Comparison of ENCODE assay signal across 10 mouse cellular contexts in genomic region chr14:60529646-60530347, GRCm38 (mm10).
DNase-seq lines count a peak whose midpoint lies in the region; ATAC-seq lines count a peak whose summit lies in the region.
"Had no signal": no experiment of that assay in that cellular context is flagged by ENCODE, and none has a peak within 500 bp of the region (broad histone marks: within the 10 kb centered on the region; RNA-seq: fewer than 3 reads in every experiment).

No protein-coding gene starts in this region.

- no peaks in the 10 kb centered on the region for H3K36me3 ChIP-seq in neural tube, embryonic 11.5 days (ENCODE audit: control insufficient read depth, insufficient read depth, low read length)
- no peaks in the 10 kb centered on the region for H3K36me3 ChIP-seq in neural tube, embryonic 15.5 days
- no peaks in the 10 kb centered on the region for H3K36me3 ChIP-seq in hindbrain, embryonic 12.5 days
- H3K36me3 ChIP-seq in splenic B cell, adult 2 months (ENCODE audit: control insufficient read depth, insufficient read depth, low read length, poor library complexity, severe bottlenecking) = no peaks in the 10 kb centered on the region
- H3K36me3 ChIP-seq: limb, embryonic 12.5 days had no signal

- H3K4me3 ChIP-seq in neural tube, embryonic 11.5 days (ENCODE audit: low read depth, low read length) = no peak overlapping the region
- H3K4me3 ChIP-seq in neural tube, embryonic 15.5 days (replicated peaks) = no peak overlapping the region
- no peak overlapping the region for H3K4me3 ChIP-seq in hindbrain, embryonic 12.5 days
- H3K4me3 ChIP-seq: limb, embryonic 12.5 days had no signal

- no peaks in the 10 kb centered on the region for H3K9me3 ChIP-seq in neural tube, embryonic 11.5 days (ENCODE audit: control insufficient read depth, low read length)
- no peaks in the 10 kb centered on the region for H3K9me3 ChIP-seq in neural tube, embryonic 15.5 days (replicated peaks)
- no peaks in the 10 kb centered on the region for H3K9me3 ChIP-seq in hindbrain, embryonic 12.5 days (replicated peaks)

- H3K4me1 ChIP-seq in neural tube, embryonic 11.5 days (ENCODE audit: control insufficient read depth, insufficient read depth, low read length) = 0 out of 2 replicates have a peak, but pooled peaks cover 7% of the 10 kb centered on the region
- H3K4me1 ChIP-seq in neural tube, embryonic 15.5 days = peaks cover 15% of the 10 kb centered on the region
- H3K4me1 ChIP-seq in hindbrain, embryonic 12.5 days = peaks cover 31% of the 10 kb centered on the region

- H3K27ac ChIP-seq in neural tube, embryonic 11.5 days (ENCODE audit: low read depth, low read length) = no peak overlapping the region
- H3K27ac ChIP-seq in neural tube, embryonic 15.5 days (replicated peaks) = no peak overlapping the region
- peak overlapping the region; percentile 4; the same call in 1 of the 2 replicates for H3K27ac ChIP-seq in hindbrain, embryonic 12.5 days
- H3K27ac ChIP-seq: limb, embryonic 12.5 days had no signal

- WGBS in neural tube, embryonic 11.5 days = 40% methylated on average over 7 of the region's 7 CpGs
- 50% methylated on average over 5 of the region's 7 CpGs for WGBS in neural tube, embryonic 15.5 days
- 33% methylated on average over 5 of the region's 7 CpGs for WGBS in hindbrain, embryonic 12.5 days

- H3K4me2 ChIP-seq in neural tube, embryonic 11.5 days (ENCODE audit: low read depth) = no peak overlapping the region
- H3K4me2 ChIP-seq in neural tube, embryonic 15.5 days = no peak overlapping the region
- H3K4me2 ChIP-seq in hindbrain, embryonic 12.5 days (replicated peaks) = no peak overlapping the region
- H3K4me2 ChIP-seq: limb, embryonic 12.5 days had no signal

- DNase-seq in embryo, embryonic 10.5 days (ENCODE audit: low spot score) = peak; percentile 27
- no peak for DNase-seq in embryo, embryonic 11 days
- DNase-seq in neural tube, embryonic 11.5 days (ENCODE audit: low spot score) = peak; percentile 16
- DNase-seq in splenic B cell, adult 2 months (ENCODE audit: low read depth, low spot score) = peak; percentile 61
- DNase-seq in layer of hippocampus, postnatal 36 days = no peak
- DNase-seq in cerebellum, postnatal 14 days = no peak
- DNase-seq: spleen, adult 18-20 months had no signal

- ATAC-seq in neural tube, embryonic 11.5 days (ENCODE audit: insufficient read depth, low FRiP score, low TSS enrichment) = no peak
- ATAC-seq in neural tube, embryonic 15.5 days (ENCODE audit: low FRiP score) = no peak
- ATAC-seq in hindbrain, embryonic 12.5 days (ENCODE audit: low FRiP score) = 0 out of 2 replicates have a peak, but pooled peaks have one; percentile 30

- H3K27me3 ChIP-seq in neural tube, embryonic 11.5 days (ENCODE audit: control insufficient read depth, insufficient read depth, low read length) = no peaks in the 10 kb centered on the region
- H3K27me3 ChIP-seq in neural tube, embryonic 15.5 days (replicated peaks) = no peaks in the 10 kb centered on the region
- no peaks in the 10 kb centered on the region for H3K27me3 ChIP-seq in hindbrain, embryonic 12.5 days
- no peaks in the 10 kb centered on the region for H3K27me3 ChIP-seq in splenic B cell, adult 2 months (ENCODE audit: control insufficient read depth, insufficient read depth, low read length, poor library complexity, severe bottlenecking)
- H3K27me3 ChIP-seq: limb, embryonic 12.5 days had no signal

- H3K9ac ChIP-seq in neural tube, embryonic 11.5 days (ENCODE audit: low read length) = no peak overlapping the region
- H3K9ac ChIP-seq in neural tube, embryonic 15.5 days (replicated peaks) = no peak overlapping the region
- no peak overlapping the region for H3K9ac ChIP-seq in hindbrain, embryonic 12.5 days
- H3K9ac ChIP-seq: limb, embryonic 12.5 days had no signal

Comparison
In these comparisons a context has a peak if more than half of its experiments do, and no peak if none do; other contexts are left out.
1. DNase-seq: peak in embryo, embryonic 10.5 days (single experiment), neural tube, embryonic 11.5 days (single experiment) and splenic B cell, adult 2 months (single experiment); none in embryo, embryonic 11 days (single experiment), layer of hippocampus, postnatal 36 days (0 of 2) and cerebellum, postnatal 14 days (0 of 2).